Mouse (Mus musculus) liver, embryonic 11.5 days (tissue): Measurements from ENCODE around the gene Polr2c. TPM values are rescaled to one million over a fixed set of nuclear protein-coding genes. Genes with fewer than 3 reads are reported as not detected.
A peak's percentile ranks its signal among the peaks of the same experiment; 100 is the strongest.
"Not testable (repeated sequence)": the region's sequence is repeated elsewhere in the genome, so short reads cannot be mapped to it uniquely, and the experiment has no call there.

ENCODE experiments used
- ATAC-seq: fragments of 200-750 bp; cut with Nextera tagmentation; replicated peaks from 2 replicates; pipeline ENCODE4 v1.8.0; 2017; ENCODE audit warnings: moderate number of reproducible peaks, mild to moderate bottlenecking, moderate TSS enrichment, moderate library complexity; ENCODE audit not compliant: low FRiP score
- DNase-seq: peaks from one replicate; pipeline ENCODE4 v3.0.0-alpha.2; 2017; ENCODE audit warnings: low spot score
- H3K27ac ChIP-seq: fragments of 300-500 bp; sonication (generic); 2 replicates; pipeline ENCODE4 v1.5.1; 2014; ENCODE audit warnings: mild to moderate bottlenecking, low read depth, low read length, control low read depth
- H3K27me3 ChIP-seq: fragments of 300-500 bp; sonication (generic); replicated peaks from 2 replicates; pipeline ENCODE4 v1.6.1; 2014; ENCODE audit warnings: low read length, mixed read lengths; ENCODE audit not compliant: control insufficient read depth, insufficient read depth
- H3K36me3 ChIP-seq: fragments of 300-500 bp; sonication (generic); 2 replicates; pipeline ENCODE4 v1.6.1; 2014; ENCODE audit warnings: mild to moderate bottlenecking, low read length, moderate library complexity, mixed read lengths; ENCODE audit not compliant: control insufficient read depth, insufficient read depth
- H3K4me1 ChIP-seq: fragments of 300-500 bp; sonication (generic); replicated peaks from 2 replicates; pipeline ENCODE4 v1.6.1; 2014; ENCODE audit warnings: low read length, mixed read lengths; ENCODE audit not compliant: control insufficient read depth, insufficient read depth
- H3K4me2 ChIP-seq: fragments of 300-500 bp; sonication (generic); 2 replicates; pipeline ENCODE4 v1.6.1; 2014; ENCODE audit warnings: mild to moderate bottlenecking, control low read depth, moderate library complexity
- H3K4me3 ChIP-seq: fragments of 300-500 bp; sonication (generic); 2 replicates; pipeline ENCODE4 v1.5.1; 2014; ENCODE audit warnings: low read depth, low read length, control low read depth
- H3K9ac ChIP-seq: fragments of 300-500 bp; sonication (generic); 2 replicates; pipeline ENCODE4 v1.6.1; 2014; ENCODE audit warnings: low read depth, low read length, control low read depth
- H3K9me3 ChIP-seq: fragments of 300-500 bp; sonication (generic); 2 replicates; pipeline ENCODE4 v1.6.1; 2016; ENCODE audit warnings: low read length, inconsistent platforms, mixed read lengths; ENCODE audit not compliant: control insufficient read depth
- WGBS: fragments of 180-500 bp; shearing (Covaris S2); extraction: QIAGEN DNeasy Blood & Tissue Kit; methylation state at CpG from one replicate; pipeline ENCODE4 v1.1.7; 2014; 5-methylcytosine and 5-hydroxymethylcytosine counted together
- polyA plus RNA-seq: library from polyadenylated mRNA; unstranded; fragments of >200 nt; fragmentation: Nextera tagmentation; extraction: Ambion mirVana; gene quantifications from 2 replicates; pipeline ENCODE4 v1.2.1, GENCODE M21; 2014

Gene Polr2c
- polyA plus RNA-seq, 1 experiment from 2014 or later = 162 TPM

DNA sequence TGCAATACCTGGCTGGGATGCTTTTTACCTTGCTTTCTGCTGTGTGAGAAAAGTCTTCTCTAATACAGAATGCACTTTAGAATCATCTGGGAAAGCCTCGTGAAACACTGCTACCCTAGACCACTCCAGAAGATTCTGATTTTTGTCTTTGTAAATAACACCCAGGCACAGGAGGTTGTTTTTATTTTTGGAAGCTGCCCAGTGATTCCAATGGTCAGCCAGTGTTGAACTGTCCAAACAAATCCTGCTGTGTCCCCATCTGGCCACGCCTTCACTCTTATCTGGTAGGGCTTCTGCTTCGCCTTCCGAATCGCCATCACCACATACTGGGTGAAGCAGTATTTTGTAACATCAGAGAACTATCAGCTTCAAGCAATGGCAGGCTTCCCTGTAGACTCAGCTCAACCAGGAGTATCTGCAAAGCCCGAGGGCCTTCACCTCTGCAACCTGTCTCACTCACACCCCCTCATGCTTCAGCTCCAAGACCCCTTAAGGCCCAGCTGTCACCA, 37.5 kb upstream of the Polr2c start:
- WGBS = 61% methylated on average over 6 of the region's 6 CpGs
- Histone ChIP-seq H3K27me3 (no peaks in the 10 kb centered on the region), H3K9me3 (no peaks in the 10 kb centered on the region), H3K27ac (no peak overlapping the region), H3K4me2 (no peak overlapping the region), H3K9ac (no peak overlapping the region), H3K36me3 (peaks cover 22% of the 10 kb centered on the region), H3K4me1 (peaks cover 4% of the 10 kb centered on the region), H3K4me3 (no peak overlapping the region)
- DNase-seq = no peak
- ATAC-seq = 0 out of 2 replicates have a peak, but pooled peaks have one; percentile 52

DNA sequence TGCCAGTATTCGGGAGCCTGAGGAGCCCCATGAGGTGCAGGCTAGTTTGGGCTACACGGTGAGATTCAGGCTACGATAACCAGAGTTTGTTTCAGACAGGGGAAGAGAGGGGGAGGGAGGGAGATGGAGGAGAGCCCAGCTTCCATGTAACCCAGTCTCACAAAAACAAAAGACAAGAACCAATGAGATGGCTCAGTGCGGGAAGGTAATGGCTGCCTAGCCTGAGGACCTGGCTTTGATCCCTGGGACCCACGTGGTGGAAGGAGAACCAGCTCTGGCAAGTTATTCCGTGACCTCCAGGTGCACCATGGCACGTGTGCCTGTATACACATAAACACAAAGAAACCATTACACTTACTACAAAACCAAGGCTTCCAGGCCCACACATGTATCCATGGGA, 36.7 kb upstream of the Polr2c start:
- Histone ChIP-seq H3K4me3 (no peak overlapping the region), H3K27ac (no peak overlapping the region), H3K4me2 (no peak overlapping the region), H3K9me3 (no peaks in the 10 kb centered on the region), H3K36me3 (peaks cover 28% of the 10 kb centered on the region), H3K27me3 (no peaks in the 10 kb centered on the region), H3K4me1 (peaks cover 4% of the 10 kb centered on the region), H3K9ac (no peak overlapping the region)
- ATAC-seq = no peak
- no peak for DNase-seq
- 83% methylated on average over 7 of the region's 7 CpGs for WGBS

DNA sequence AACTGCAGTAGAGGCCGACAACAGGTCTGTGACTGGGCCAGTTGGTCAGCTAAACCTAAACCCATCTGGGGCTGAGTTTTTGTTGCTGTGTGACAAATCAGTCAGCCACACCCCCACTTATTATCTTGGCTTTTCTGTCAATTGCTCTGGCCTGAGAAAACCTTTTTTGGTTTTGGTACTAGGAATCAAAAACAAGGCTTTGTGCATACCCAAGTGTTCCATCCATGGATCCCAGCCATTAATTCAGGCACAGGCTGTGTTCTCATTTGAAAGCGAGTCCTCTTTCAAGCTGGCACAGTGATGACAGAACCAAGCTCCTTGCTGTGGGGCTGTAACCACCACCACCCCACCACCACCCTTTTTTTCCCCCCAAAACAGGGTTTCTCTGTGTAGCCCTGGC, 35.9 kb upstream of the Polr2c start:
- Histone ChIP-seq H3K27me3 (no peaks in the 10 kb centered on the region), H3K9ac (no peak overlapping the region), H3K4me3 (no peak overlapping the region), H3K27ac (no peak overlapping the region), H3K9me3 (no peaks in the 10 kb centered on the region), H3K36me3 (peaks cover 30% of the 10 kb centered on the region), H3K4me1 (peaks cover 4% of the 10 kb centered on the region), H3K4me2 (no peak overlapping the region)
- WGBS = 96% methylated on average over 2 of the region's 2 CpGs
- no peak for ATAC-seq
- no peak for DNase-seq

DNA sequence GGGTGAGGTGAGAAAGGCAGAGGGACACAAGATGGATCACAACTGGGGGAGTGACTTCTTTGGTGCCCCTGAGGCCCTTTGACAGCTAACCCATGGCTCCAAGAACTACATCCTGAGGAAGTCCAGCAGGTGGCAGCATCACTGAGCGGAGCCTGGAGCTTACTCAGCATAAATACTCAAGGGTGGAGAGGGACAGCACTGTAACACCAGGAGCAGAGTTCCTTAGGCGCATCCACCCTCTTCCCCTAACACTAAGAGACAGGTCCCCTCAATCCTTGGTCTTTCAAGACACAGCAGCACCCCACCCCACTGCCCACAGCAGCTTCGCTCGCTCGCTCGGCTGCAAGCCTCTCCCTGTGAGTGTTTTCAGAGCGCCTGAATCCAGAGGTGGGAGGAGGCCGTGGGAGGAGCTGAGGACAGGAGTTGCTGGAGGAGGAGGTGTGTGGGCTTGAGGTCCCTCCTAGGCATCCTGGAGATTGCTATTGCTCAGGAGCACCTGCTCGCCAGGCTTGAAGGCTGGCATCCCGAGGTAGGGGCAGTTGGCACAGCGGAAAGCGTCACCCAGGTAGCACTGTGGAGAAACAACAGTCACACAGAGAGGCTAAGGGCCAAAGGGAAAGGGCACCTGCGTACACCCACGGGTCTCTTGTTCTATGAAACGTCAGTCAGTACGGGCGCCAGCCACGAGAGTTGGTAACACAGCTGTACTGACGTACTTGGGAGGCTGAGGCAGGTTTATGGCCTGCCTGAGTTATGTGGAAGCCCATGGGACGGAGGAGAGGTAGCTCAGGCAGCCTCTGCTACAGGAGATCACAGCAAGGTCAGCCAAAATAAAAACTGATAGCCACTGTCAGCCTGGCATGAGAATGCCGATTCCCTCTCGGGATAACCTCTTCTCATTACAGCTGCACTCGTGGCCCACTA, 34.4 kb upstream of the Polr2c start:
- Histone ChIP-seq H3K27me3 (no peaks in the 10 kb centered on the region), H3K4me3 (no peak overlapping the region), H3K9me3 (no peaks in the 10 kb centered on the region), H3K9ac (no peak overlapping the region), H3K27ac (no peak overlapping the region), H3K4me2 (no peak overlapping the region), H3K4me1 (peaks cover 4% of the 10 kb centered on the region), H3K36me3 (peaks cover 42% of the 10 kb centered on the region)
- ATAC-seq (peak; percentile 57), DNase-seq (peak; percentile 56)
- 80% methylated on average over 23 of the region's 23 CpGs for WGBS

DNA sequence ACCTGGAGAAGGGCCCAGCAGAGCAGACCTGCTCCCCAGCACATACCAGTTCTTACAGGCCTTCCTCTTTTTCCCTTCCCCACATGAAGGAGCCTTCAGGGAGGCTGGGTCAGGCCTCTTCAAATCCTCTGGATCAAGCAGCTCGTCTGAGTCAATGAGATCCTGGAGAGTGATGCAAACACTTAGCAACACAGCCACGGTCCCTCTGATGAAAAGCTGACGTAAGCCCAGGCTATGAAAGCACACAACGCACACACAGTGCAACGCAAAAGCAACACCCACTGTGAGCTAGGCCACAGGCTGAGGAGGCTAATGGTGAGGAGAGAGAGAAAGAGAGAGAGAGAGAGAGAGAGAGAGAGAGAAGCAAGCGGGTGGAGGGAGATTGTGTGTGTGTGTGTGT, 32.1 kb upstream of the Polr2c start:
- Histone ChIP-seq H3K27me3 (no peaks in the 10 kb centered on the region), H3K9me3 (no peaks in the 10 kb centered on the region), H3K4me2 (no peak overlapping the region), H3K27ac (no peak overlapping the region), H3K9ac (no peak overlapping the region), H3K36me3 (peaks cover 47% of the 10 kb centered on the region), H3K4me1 (peaks cover 1% of the 10 kb centered on the region), H3K4me3 (no peak overlapping the region)
- DNase-seq (no peak), ATAC-seq (no peak)
- WGBS = 86% methylated on average over 6 of the region's 6 CpGs

DNA sequence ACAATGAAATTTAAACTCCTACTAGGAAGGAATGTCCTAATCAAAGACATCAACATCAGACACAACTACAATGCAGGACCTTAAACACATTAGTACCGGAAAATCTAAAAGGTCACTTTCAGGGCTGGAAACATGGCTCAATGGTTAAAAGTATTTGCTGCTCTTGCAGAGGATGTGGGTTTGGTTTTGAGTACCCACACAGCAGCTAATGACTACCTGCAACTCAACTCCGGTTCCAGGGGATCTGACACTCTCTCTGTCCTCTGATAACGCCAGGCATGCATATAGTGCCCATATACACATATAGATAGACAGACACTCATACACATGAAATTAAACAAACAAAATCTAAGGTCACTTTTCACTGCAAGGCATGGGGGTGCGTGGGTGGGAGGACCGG, 31.0 kb upstream of the Polr2c start:
- 91% methylated on average over 5 of the region's 5 CpGs for WGBS
- H3K9me3 ChIP-seq = no peaks in the 10 kb centered on the region
- no peak overlapping the region for H3K4me2 ChIP-seq
- no peak overlapping the region for H3K27ac ChIP-seq
- H3K9ac ChIP-seq = no peak overlapping the region
- no peak overlapping the region for H3K4me3 ChIP-seq
- H3K4me1 ChIP-seq = no peaks in the 10 kb centered on the region
- peaks cover 50% of the 10 kb centered on the region for H3K36me3 ChIP-seq
- no peak for DNase-seq
- no peak for ATAC-seq
- no peaks in the 10 kb centered on the region for H3K27me3 ChIP-seq

DNA sequence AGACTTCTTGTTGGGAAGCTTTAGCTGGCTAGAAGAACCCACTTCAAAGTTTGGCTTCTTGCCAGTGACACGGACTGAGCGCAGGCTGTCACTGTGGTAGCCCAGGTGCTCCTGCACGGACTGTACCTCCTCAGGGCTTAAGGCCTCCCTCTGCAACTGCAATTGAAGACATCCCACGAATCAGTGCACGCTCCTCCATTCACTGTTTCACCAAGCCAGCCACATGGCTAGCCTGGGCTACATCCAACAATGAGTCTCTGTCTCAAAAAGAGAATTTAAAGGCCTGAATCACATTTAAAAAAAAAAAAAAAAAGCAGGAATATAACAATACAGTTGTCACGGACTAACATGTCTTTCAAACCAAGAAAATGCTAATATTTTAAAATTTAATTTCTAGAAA, 29.0 kb upstream of the Polr2c start:
- H3K4me3 ChIP-seq = no peak overlapping the region
- no peak overlapping the region for H3K4me2 ChIP-seq
- ATAC-seq (no peak), DNase-seq (no peak)
- WGBS = 89% methylated on average over 6 of the region's 6 CpGs
- no peak overlapping the region for H3K9ac ChIP-seq
- no peaks in the 10 kb centered on the region for H3K9me3 ChIP-seq
- no peaks in the 10 kb centered on the region for H3K4me1 ChIP-seq
- peaks cover 52% of the 10 kb centered on the region for H3K36me3 ChIP-seq
- H3K27ac ChIP-seq = no peak overlapping the region
- H3K27me3 ChIP-seq = no peaks in the 10 kb centered on the region

DNA sequence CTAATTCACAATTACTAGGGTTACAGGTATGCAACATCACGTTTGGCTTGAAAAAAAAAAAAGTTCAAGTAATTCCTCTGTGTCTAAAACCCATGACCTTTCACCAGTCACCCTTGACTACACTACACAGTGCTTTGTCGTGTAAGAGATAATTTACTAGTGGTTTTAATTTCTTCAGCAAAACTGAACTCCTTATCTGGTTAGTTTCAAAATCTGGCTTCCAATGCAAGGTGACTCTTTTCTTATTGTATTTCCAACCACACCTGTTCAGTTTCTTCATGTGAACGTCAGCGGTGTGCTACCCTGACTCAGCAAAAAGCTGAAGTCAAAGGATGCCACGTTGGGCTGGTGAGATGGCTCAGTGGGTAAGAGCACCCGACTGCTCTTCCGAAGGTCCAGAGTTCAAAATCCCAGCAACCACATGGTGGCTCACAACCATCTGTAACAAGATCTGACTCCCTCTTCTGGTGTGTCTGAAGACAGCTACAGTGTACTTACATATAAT, 23.3 kb upstream of the Polr2c start:
- not testable (repeated sequence) for H3K4me3 ChIP-seq, H3K4me2 ChIP-seq, ATAC-seq, H3K9me3 ChIP-seq, H3K27me3 ChIP-seq, H3K9ac ChIP-seq, DNase-seq, H3K27ac ChIP-seq
- Histone ChIP-seq H3K36me3 (peaks cover 20% of the 10 kb centered on the region), H3K4me1 (peaks cover 11% of the 10 kb centered on the region)
- WGBS = 72% methylated on average over 7 of the region's 7 CpGs

DNA sequence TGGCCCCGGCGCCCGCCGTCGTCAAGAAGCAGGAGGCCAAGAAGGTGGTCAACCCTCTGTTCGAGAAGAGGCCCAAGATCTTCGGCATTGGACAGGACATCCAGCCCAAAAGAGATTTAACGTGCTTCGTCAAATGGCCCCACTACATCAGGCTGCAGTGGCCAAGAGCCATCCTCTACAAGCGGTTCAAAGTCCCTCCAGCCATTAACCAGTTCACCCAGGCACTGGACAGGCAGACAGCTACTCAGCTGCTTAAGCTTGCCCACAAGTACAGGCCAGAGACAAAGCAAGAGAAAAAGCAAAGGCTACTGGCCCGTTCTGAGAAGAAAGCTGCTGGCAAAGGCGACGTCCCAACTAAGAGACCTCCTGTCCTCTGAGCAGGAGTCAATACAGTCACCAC, 21.5 kb upstream of the Polr2c start:
- not testable (repeated sequence) for H3K9me3 ChIP-seq, ATAC-seq, H3K27ac ChIP-seq, H3K9ac ChIP-seq, H3K4me2 ChIP-seq, H3K4me3 ChIP-seq, H3K36me3 ChIP-seq, H3K27me3 ChIP-seq, DNase-seq
- peaks cover 14% of the 10 kb centered on the region for H3K4me1 ChIP-seq
- WGBS = 93% methylated on average over 13 of the region's 13 CpGs
